Mouse (Mus musculus) lung, postnatal 14 days (tissue): ENCODE measurements around the gene Map2.

Experiments
- DNase-seq: peaks from one replicate; pipeline ENCODE4 v3.0.0; 2021

Gene Map2

GRCm38 (mm10) chr1:66395826-66396225 lies 220.8 kb downstream of the Map2 start:
- DNase-seq, result no peak

- DNase-seq, result no peak
Observed at GRCm38 (mm10) chr1:66401902-66402301, 226.8 kb downstream of the Map2 start.

GRCm38 (mm10) chr1:66407270-66407967 lies 232.3 kb downstream of the Map2 start:
- DNase-seq, result no peak

GRCm38 (mm10) chr1:66418360-66418759 lies 243.3 kb downstream of the Map2 start:
- DNase-seq, result no peak

GRCm38 (mm10) chr1:66426073-66426472 lies 251.0 kb downstream of the Map2 start:
- no peak for DNase-seq

GRCm38 (mm10) chr1:66430962-66431361 lies 255.9 kb downstream of the Map2 start:
- DNase-seq, result no peak

- DNase-seq, result no peak
Observed at GRCm38 (mm10) chr1:66431472-66431871, 256.4 kb downstream of the Map2 start.

- DNase-seq, result no peak
Observed at GRCm38 (mm10) chr1:66438069-66438468, 263.0 kb downstream of the Map2 start.

- DNase-seq, result no peak
Observed at GRCm38 (mm10) chr1:66442922-66443321, 267.8 kb downstream of the Map2 start.

GRCm38 (mm10) chr1:66449471-66449870 lies 274.4 kb downstream of the Map2 start:
- DNase-seq, result no peak

- no peak for DNase-seq
Observed at GRCm38 (mm10) chr1:66456580-66456979, 281.5 kb downstream of the Map2 start.

GRCm38 (mm10) chr1:66457747-66458146 lies 282.7 kb downstream of the Map2 start:
- no peak for DNase-seq

- no peak for DNase-seq
Observed at GRCm38 (mm10) chr1:66459394-66459793, 284.3 kb downstream of the Map2 start.

GRCm38 (mm10) chr1:66460850-66461249 lies 285.8 kb downstream of the Map2 start:
- DNase-seq, result no peak

GRCm38 (mm10) chr1:66467821-66468703 lies 293.0 kb downstream of the Map2 start, which contains the start of gene Unc80:
Unc80 (plus strand) TSS chr1:66468367.
- peak; percentile 55 for DNase-seq

- no peak for DNase-seq
Observed at GRCm38 (mm10) chr1:66468704-66469020, 293.6 kb downstream of the Map2 start.

GRCm38 (mm10) chr1:66482751-66483150 lies 307.7 kb downstream of the Map2 start:
- no peak for DNase-seq
